Mouse (Mus musculus) liver, adult 10 weeks (tissue): ENCODE data around the gene Uqcrc1. TPM values are rescaled to one million over a fixed set of nuclear protein-coding genes. Genes with fewer than 3 reads are reported as not detected.

Experiments
- polyA plus RNA-seq: library from polyadenylated mRNA; stranded (reverse); fragments of 350-450 nt; fragmentation: Illumina TruSeq; extraction: RNeasy Lipid Tissue Mini Kit (QIAGEN cat#74804); gene quantifications from one replicate; pipeline ENCODE4 v1.2.3, GENCODE M21; 2014; ENCODE audit warnings: low read depth, low replicate concordance

Uqcrc1 gene
- polyA plus RNA-seq: 86.8 TPM

DNA sequence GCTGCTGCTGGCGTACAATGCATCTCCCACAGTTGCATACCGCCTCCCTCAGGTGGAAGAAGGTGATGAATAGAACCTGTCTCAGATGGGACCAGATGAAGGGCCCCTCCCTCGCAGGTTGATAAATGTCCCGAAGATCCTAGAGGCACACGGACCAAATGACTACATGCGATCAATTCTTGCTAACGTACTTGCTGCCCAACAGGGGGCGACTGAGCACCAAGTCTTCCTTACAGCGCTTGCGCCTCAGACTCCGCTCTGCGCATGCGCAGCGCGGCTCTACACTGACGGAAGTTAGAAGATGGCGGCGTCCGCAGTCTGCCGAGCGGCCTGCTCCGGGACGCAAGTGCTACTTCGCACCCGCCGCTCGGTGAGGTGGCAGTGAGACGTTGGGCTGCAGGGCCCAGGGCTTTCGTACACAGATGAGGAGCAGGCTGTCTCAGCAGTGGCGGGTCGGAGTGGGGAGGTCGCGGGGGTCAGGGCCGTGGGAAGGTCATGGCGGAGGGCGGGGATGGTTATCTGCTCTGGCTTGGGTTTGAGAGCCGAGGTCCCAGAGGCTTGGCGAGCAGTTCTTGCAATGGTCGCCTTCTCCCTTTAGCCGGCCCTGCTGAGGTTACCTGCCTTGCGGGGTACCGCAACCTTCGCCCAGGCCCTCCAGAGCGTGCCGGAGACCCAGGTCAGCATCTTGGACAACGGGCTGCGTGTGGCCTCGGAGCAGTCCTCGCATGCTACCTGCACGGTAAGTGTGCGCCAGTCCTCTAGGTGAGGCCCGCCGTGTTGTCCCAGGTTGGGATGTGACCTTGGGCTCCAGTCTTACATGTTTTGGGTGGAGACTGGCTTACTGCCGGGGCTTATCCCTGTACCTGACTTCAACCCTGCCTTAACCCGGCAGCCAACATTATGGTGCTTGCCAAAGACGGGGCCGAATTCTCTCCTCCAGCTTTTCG lies at the start of gene Uqcrc1:
Uqcrc1 (plus strand) TSS at position 216 of the 947 bp plus-strand sequence.

DNA sequence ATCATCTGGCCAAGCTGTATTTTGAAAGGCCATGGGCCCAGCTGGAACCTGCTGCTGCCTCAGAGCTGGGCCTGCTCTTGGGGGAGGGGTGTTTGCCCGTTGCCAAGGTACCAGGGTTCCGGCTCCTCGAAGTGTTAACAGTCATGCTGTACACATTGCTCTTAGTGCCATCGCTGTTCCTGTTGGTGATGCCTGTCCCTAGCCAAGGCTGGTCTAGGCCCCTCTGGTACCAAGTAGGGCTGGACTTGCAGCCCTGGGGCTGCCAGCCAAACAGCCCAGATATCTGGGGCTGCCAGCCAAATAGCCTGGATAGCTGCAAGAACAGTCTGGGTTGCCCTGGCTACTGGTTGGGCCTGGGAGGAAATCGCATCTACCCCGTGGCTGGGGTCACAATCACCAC lies 21.9 kb upstream of the Uqcrc1 start, which contains the start of gene Tmem89:
Tmem89 (plus strand) TSS at position 129 of the 400 bp plus-strand sequence.

DNA sequence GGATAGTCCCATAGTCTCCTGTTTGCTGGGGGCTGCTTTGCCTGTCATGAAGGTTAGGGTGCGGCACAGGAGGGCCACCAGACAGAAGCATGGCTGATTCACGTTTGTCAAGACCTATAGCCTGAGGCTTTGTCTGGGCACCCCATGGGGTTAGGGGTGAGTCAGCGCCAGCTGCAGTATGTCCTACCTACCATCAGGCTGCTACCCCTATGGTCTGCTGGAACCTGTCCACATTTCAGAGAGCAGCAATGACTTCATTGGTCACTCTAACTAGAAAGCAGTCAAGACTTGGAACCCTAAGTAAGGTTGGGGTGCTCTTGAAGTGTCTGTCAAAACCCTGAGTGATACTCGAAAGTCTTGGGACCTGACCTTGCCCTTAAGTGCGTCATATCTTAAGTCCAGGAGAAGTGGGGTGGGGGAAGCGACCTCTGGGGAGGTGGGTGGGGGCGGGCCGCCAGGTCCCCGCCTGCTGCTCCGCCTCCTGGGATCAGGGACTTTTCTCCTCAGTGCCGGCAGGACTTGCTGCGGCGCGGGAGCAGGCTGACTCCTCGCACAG lies 16.7 kb downstream of the Uqcrc1 start, which contains the start of gene Col7a1:
Col7a1 (plus strand) TSS at position 506 of the 556 bp plus-strand sequence.

DNA sequence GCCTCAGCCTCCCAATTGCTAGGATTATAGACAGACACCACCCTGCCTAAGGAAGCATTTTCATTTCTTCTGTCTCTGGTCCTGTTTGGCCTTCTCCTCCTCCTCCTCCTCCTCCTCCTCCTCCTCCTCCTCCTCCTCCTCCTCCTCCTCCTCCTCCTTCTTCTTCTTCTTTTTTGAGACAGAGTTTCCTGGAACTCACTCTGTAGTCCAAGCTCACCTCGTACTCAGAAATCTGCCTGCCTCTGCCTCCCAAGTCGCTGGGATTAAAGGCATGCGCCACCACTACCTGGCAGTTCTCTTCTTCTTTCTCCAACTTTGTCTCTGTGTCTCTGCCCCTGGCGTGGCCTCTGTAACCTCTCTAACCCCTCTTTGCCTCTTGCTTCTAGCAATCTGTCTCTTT lies 49.3 kb downstream of the Uqcrc1 start, which contains the start of gene Ucn2:
Ucn2 (plus strand) TSS at position 301 of the 400 bp plus-strand sequence.

DNA sequence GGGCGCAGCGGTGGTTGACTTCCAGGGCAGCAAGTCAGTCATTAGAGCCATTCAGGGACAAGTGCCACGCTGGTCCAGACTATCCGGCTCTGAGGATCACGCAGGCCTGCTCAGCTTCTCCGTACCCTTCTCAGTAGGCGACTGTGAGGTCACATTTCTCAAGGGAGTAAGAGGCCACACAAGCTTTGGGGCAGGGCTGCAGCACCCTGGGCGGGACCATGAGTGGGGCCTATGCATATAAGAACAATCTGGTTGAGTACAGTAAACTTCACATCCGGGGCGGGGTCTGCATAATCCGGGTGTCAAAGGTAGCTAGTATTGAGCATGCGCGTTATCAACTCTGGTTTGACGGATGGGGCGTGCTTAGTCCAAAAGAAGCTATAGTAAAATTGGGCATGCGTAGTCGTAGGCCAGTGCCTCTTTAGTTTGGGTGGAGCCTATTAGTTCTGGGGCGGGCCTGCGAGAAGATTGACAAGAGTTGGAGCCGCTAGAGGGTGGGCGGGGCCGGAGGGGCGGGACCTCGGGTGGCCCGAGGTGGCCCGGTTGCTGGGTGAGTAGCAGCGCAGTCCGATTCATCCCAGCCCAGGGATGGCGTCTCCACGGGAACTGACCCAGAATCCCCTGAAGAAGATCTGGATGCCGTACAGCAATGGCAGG lies 55.1 kb downstream of the Uqcrc1 start, which contains the start of gene Pfkfb4:
Pfkfb4 (plus strand) TSS at position 351 of the 657 bp plus-strand sequence.

Other genes with a start within 250 kb of the Uqcrc1 start
- 73.3 TPM for gene Prkar2a, start 247.3 kb upstream of the Uqcrc1 start, polyA plus RNA-seq
- 123 TPM for gene Ip6k2, start 152.8 kb upstream of the Uqcrc1 start, polyA plus RNA-seq
- not detected for gene Nckipsd, start 128.3 kb upstream of the Uqcrc1 start, polyA plus RNA-seq
- gene Celsr3, start 110.3 kb upstream of the Uqcrc1 start, polyA plus RNA-seq: not detected
- 0.26 TPM for gene Slc26a6, start 83.3 kb upstream of the Uqcrc1 start, polyA plus RNA-seq
- gene Tmem89, start 22.0 kb upstream of the Uqcrc1 start, polyA plus RNA-seq: not detected
- gene Col7a1, start 17.0 kb downstream of the Uqcrc1 start, polyA plus RNA-seq: not detected
- not detected for gene Ucn2, start 49.4 kb downstream of the Uqcrc1 start, polyA plus RNA-seq
- gene Pfkfb4, start 55.1 kb downstream of the Uqcrc1 start, polyA plus RNA-seq: not detected
- 9.6 TPM for gene Shisa5, start 101.9 kb downstream of the Uqcrc1 start, polyA plus RNA-seq
- not detected for gene Trex1, start 123.1 kb downstream of the Uqcrc1 start, polyA plus RNA-seq
- gene Atrip, start 137.5 kb downstream of the Uqcrc1 start, polyA plus RNA-seq: 3.0 TPM
- 1.5 TPM for gene Ccdc51, start 145.9 kb downstream of the Uqcrc1 start, polyA plus RNA-seq
- 299 TPM for gene Tma7, start 146.0 kb downstream of the Uqcrc1 start, polyA plus RNA-seq
- gene Plxnb1, start 158.8 kb downstream of the Uqcrc1 start, polyA plus RNA-seq: 1.7 TPM
- gene Fbxw21, start 225.4 kb downstream of the Uqcrc1 start, polyA plus RNA-seq: not detected